Mouse (Mus musculus) kidney, embryonic 14.5 days (tissue): ENCODE measurements around the gene Pxmp4. TPM values are rescaled to one million over a fixed set of nuclear protein-coding genes. Genes with fewer than 3 reads are reported as not detected.

Experiments used
- ATAC-seq: fragments of 200-750 bp; cut with Nextera tagmentation; 2 replicates; pipeline ENCODE4 v1.8.0; 2017; ENCODE audit warnings: moderate number of reproducible peaks, mild to moderate bottlenecking, moderate TSS enrichment, moderate library complexity; ENCODE audit not compliant: low FRiP score, low TSS enrichment
- H3K27ac ChIP-seq: fragments of 300-500 bp; sonication (generic); 2 replicates; pipeline ENCODE4 v1.5.1; 2014; ENCODE audit warnings: low read depth, mild to moderate bottlenecking, low read length, moderate library complexity, mixed read lengths
- H3K27me3 ChIP-seq: fragments of 300-500 bp; sonication (generic); 2 replicates; pipeline ENCODE4 v1.6.1; 2014; ENCODE audit warnings: mild to moderate bottlenecking, low read length; ENCODE audit not compliant: control insufficient read depth, insufficient read depth
- H3K36me3 ChIP-seq: fragments of 300-500 bp; sonication (generic); 2 replicates; pipeline ENCODE4 v1.6.1; 2014; ENCODE audit warnings: low read length, mixed read lengths; ENCODE audit not compliant: control insufficient read depth, insufficient read depth
- H3K4me1 ChIP-seq: fragments of 300-500 bp; sonication (generic); 2 replicates; pipeline ENCODE4 v1.6.1; 2014; ENCODE audit warnings: low read length, mixed read lengths; ENCODE audit not compliant: control insufficient read depth, insufficient read depth
- H3K4me2 ChIP-seq: fragments of 300-500 bp; sonication (generic); replicated peaks from 2 replicates; pipeline ENCODE4 v1.6.1; 2014; ENCODE audit warnings: low read depth, mild to moderate bottlenecking, low read length
- H3K4me3 ChIP-seq: fragments of 300-500 bp; sonication (generic); 2 replicates; pipeline ENCODE4 v1.5.1; 2014; ENCODE audit warnings: mild to moderate bottlenecking, low read length
- H3K9ac ChIP-seq: fragments of 300-500 bp; sonication (generic); 2 replicates; pipeline ENCODE4 v1.6.1; 2014; ENCODE audit warnings: low read depth, mild to moderate bottlenecking, low read length, moderate library complexity
- H3K9me3 ChIP-seq: fragments of 300-500 bp; sonication (generic); 2 replicates; pipeline ENCODE4 v1.6.1; 2016; ENCODE audit warnings: low read length; ENCODE audit not compliant: control insufficient read depth
- WGBS: fragments of 180-500 bp; shearing (Covaris S2); extraction: QIAGEN DNeasy Blood & Tissue Kit; methylation state at CpG from one replicate; pipeline ENCODE4 v1.1.7; 2014; 5-methylcytosine and 5-hydroxymethylcytosine counted together
- polyA plus RNA-seq: library from polyadenylated mRNA; unstranded; fragments of >200 nt; fragmentation: Nextera tagmentation; extraction: Ambion mirVana; gene quantifications from 2 replicates; pipeline ENCODE4 v1.2.1, GENCODE M21; 2014

Pxmp4 gene
- polyA plus RNA-seq, 1 experiment from 2014 or later: 25.9 TPM

DNA sequence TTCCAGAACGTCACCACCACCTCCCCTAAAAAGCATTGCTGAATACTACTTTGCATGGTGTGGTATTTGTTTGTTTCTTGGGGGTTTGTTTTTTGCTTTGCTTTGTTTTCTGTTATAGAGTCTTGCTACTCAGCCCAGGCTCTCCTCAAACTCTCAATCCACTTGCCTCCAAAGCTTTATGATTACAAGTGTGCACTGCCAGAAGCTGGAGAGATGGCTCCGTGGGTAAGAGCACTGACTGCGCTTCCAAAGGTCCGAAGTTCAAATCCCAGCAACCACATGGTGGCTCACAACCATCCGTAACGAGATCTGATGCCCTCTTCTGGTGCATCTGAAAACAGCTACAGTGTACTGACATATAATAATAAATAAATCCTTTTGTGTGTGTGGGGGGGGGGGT is 2.9 kb downstream of the Pxmp4 start:
- Histone ChIP-seq H3K4me3 (no peak overlapping the region), H3K9ac (no peak overlapping the region), H3K36me3 (no peaks in the 10 kb centered on the region), H3K27ac (no peak overlapping the region), H3K4me1 (peaks cover 11% of the 10 kb centered on the region), H3K4me2 (no peak overlapping the region), H3K27me3 (no peaks in the 10 kb centered on the region), H3K9me3 (no peaks in the 10 kb centered on the region)
- ATAC-seq: no peak
- 72% methylated on average over 6 of the region's 6 CpGs for WGBS

DNA sequence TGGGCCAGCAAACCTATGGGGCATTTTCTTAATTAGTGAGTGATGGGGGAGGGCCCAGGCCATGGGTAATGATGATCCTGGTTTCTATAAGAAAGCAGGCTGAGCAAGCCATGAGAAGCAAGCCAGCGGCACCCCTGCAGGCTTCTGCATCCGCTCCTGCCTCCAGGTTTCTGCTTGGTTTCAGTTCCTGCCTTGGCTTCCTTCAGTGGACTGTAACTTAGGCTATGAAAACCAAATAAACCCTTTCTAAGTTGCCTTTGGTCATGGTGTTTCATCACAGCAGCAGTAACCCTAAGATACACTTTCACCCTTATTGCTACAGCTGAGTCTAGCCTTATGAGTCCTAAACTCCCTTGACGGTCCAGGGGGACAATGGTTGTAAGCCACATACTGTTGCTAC is 6.1 kb downstream of the Pxmp4 start:
- Histone ChIP-seq H3K4me2 (no peak overlapping the region), H3K27ac (no peak overlapping the region), H3K9me3 (no peaks in the 10 kb centered on the region), H3K4me3 (no peak overlapping the region), H3K36me3 (peaks cover 3% of the 10 kb centered on the region; the same call in 1 of the 2 replicates), H3K9ac (no peak overlapping the region), H3K4me1 (no peaks in the 10 kb centered on the region; the same call in 1 of the 2 replicates), H3K27me3 (no peaks in the 10 kb centered on the region)
- ATAC-seq: no peak
- WGBS: 83% methylated on average over 3 of the region's 3 CpGs

DNA sequence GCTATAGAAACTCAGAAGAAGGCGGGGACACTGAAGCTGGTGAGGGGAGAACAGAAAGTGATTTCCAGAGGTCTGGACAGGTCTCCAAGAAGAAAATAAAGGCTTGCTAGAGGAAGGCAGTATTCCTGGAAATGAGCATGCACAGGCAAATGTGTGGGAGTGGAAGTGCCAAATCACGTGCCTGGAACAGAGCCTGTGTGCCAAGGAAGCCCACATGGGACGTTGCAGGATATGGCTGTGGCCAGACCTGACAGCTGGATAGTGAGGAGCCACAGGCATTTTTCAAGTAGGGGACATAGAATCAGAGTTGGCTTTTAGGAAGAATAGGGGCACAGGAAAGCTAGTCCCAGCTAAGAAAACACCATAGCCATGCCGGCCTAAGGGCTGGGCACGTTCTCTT is 7.7 kb downstream of the Pxmp4 start:
- WGBS: 69% methylated on average over 5 of the region's 5 CpGs
- peaks cover 3% of the 10 kb centered on the region; the same call in 1 of the 2 replicates for H3K36me3 ChIP-seq
- no peaks in the 10 kb centered on the region for H3K4me1 ChIP-seq
- H3K4me3 ChIP-seq: no peak overlapping the region
- no peak for ATAC-seq
- no peak overlapping the region for H3K9ac ChIP-seq
- H3K27me3 ChIP-seq: no peaks in the 10 kb centered on the region
- no peak overlapping the region for H3K27ac ChIP-seq
- no peaks in the 10 kb centered on the region for H3K9me3 ChIP-seq
- no peak overlapping the region for H3K4me2 ChIP-seq

DNA sequence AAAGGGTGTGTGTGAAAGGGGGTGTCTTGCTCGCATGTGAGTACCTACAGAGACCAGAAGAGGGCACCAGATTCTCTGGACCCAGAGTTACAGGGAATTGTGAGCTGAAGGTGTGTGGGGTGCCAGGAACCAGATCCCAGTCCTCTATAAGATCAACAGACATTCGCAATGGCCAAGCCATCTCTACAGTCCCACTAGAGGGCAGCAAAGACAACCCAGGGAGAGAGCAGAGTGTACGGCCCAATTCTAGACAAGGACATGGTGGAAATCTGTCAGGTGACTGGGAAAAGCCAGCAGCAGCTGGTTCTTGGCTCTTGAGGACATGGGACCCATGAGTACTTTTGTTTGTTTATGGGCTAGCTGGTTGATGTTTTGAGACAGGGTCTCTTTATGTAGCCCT is 10.5 kb downstream of the Pxmp4 start:
- Histone ChIP-seq H3K4me2 (no peak overlapping the region), H3K27me3 (no peaks in the 10 kb centered on the region), H3K36me3 (peaks cover 3% of the 10 kb centered on the region; the same call in 1 of the 2 replicates), H3K27ac (no peak overlapping the region), H3K4me1 (no peaks in the 10 kb centered on the region), H3K9ac (no peak overlapping the region), H3K4me3 (no peak overlapping the region), H3K9me3 (no peaks in the 10 kb centered on the region)
- no peak for ATAC-seq
- WGBS: 80% methylated on average over 3 of the region's 3 CpGs

DNA sequence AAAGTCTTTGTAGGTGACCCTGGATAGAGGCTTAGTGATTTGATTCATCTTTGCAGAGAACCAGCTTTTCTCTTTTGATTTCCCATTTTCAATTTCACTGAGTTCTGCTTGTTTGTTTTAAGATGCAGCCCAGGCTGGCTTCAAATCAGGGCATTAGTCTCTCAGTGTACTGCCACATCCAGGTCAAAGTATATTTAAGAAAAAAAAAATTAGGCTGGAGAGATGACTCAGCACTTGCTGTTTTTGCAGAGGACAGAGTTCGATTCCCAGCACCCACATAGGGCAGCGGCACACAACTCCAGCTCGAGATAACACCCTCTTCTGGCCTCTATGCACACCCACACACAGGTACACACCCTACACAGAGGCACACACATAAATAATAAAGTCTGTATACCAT is 12.3 kb downstream of the Pxmp4 start:
- Histone ChIP-seq H3K9ac (no peak overlapping the region), H3K27me3 (no peaks in the 10 kb centered on the region), H3K4me1 (no peaks in the 10 kb centered on the region), H3K4me2 (no peak overlapping the region), H3K9me3 (no peaks in the 10 kb centered on the region), H3K4me3 (no peak overlapping the region), H3K27ac (no peak overlapping the region), H3K36me3 (peaks cover 3% of the 10 kb centered on the region; the same call in 1 of the 2 replicates)
- 87% methylated on average over 3 of the region's 3 CpGs for WGBS
- no peak for ATAC-seq

DNA sequence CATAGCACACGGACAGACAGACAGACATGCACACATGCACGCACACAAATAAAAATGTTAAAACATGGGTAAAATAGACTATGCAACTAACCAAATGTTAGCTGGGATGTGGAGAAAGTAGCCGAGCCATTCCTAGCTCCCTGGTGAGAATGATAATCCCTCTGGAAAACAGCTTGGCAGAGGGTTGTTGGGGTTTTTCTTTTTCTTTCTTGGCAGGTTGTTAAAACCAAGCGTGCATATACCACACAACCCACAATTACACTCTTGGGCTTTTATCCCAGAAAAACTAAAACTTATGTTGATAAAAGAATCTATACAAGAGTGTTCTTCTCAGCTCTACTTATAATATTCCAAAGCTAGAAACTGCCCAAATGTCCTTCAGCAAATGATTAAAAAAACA is 14.5 kb downstream of the Pxmp4 start:
- WGBS: 85% methylated on average over 4 of the region's 4 CpGs
- no peak overlapping the region for H3K27ac ChIP-seq
- no peak overlapping the region for H3K4me3 ChIP-seq
- H3K9me3 ChIP-seq: no peaks in the 10 kb centered on the region
- no peak for ATAC-seq
- H3K4me1 ChIP-seq: no peaks in the 10 kb centered on the region
- no peaks in the 10 kb centered on the region for H3K27me3 ChIP-seq
- no peak overlapping the region for H3K9ac ChIP-seq
- no peak overlapping the region for H3K4me2 ChIP-seq
- peaks cover 3% of the 10 kb centered on the region; the same call in 1 of the 2 replicates for H3K36me3 ChIP-seq

DNA sequence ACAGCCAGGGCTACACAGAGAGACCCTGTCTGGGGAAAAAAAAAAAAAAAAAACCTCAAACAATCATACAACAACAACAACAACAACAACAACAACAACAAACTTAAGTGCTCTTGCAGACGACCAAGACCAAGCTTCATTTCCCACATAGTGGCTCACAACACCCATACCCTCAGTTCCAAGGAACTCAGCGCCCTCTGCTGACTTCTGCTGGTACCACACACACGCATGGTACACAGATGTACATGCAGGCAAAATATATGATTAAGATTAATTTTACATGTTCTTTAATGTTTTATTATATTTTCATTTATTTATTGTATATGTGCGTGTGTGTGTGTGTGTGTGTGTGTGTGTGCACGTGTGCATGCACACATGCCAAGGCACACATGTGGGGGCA is 17.1 kb downstream of the Pxmp4 start:
- Histone ChIP-seq H3K4me1 (no peaks in the 10 kb centered on the region), H3K27ac (no peak overlapping the region), H3K4me2 (no peak overlapping the region), H3K9me3 (no peaks in the 10 kb centered on the region), H3K4me3 (no peak overlapping the region), H3K9ac (no peak overlapping the region), H3K27me3 (no peaks in the 10 kb centered on the region), H3K36me3 (no peaks in the 10 kb centered on the region)
- ATAC-seq: no peak
- WGBS: 74% methylated on average over 5 of the region's 5 CpGs

DNA sequence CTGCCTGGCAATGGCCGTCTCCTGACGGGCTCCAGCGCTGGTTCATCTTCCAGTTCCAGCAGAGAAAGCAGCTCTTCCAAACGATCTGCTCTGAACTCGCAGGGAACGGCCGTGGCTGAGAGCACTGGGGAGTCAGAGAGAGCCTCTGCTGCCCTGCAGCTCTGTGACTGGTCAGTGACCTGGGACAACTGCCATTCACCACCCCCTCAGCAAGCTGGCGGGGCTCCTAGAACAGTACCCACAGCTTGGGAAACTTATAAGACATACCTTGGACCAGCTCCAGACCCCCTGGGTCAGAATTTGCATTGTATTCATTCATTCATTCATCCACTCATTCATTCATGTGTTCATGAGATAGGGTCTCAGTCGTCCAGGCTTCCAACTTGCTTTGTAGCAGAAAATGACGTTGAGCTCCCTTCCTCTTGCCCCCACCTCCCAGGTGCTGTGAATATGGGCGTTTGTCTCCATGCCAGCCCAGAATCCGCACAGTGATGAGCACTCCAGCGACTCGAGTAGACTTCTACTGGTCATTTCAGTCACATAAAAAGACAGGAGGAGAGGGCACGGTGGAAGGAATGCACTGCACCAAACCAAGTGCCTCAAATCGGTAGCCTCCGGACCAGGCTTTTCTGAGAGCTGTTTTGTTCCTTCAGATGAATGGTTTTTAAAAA is 18.4 kb downstream of the Pxmp4 start:
- WGBS: 67% methylated on average over 17 of the region's 17 CpGs
- Histone ChIP-seq H3K36me3 (no peaks in the 10 kb centered on the region), H3K4me1 (no peaks in the 10 kb centered on the region), H3K27ac (no peak overlapping the region), H3K4me2 (no peak overlapping the region), H3K4me3 (no peak overlapping the region), H3K9ac (no peak overlapping the region), H3K9me3 (no peaks in the 10 kb centered on the region), H3K27me3 (no peaks in the 10 kb centered on the region)
- no peak for ATAC-seq

DNA sequence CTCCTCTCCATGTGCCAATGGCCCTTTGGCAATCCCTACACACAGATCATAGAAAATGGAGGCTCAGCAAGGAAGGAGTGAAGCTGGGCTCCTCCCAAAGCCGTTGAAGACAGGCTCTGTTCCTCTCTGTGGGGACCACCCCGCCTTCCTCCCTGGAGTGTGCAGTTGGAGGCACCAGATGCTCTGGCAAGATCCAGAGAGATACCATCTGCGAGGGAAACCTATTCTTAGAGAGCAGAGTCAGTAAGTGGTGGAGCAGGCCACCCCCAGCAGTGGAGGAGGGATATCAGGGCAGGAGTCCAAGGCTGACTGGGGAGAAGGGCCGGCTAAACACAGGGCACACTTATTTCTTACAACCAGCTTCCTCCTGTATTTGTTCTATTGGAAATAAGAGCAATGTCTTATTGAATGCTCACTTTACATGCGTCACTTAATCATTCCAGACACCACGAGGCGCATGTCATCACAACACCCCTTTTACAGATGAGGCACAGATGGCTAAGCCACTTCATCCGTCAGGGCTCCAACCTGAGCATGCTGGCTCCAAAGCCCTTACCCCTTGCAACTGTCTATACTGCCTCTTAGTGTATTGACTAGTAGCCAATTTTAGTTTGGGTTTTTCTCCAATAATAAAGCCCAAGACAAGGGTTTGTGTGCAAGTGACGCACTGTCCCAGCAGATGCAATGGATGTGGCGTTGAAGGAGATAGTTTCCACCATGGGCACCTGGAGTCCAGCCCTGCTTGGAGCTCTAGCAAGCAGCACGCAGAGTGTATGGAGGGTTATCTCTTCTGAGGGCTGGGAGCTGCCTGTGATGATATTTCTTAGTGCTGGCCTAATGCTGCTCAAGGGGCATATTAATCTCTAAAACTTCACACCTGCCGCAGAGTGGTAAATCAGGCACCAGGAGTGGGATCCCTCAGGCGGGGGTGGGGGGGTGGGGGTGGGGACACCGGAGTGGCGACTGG is 19.3 kb downstream of the Pxmp4 start:
- Histone ChIP-seq H3K27ac (no peak overlapping the region), H3K27me3 (no peaks in the 10 kb centered on the region), H3K9ac (no peak overlapping the region), H3K4me3 (no peak overlapping the region), H3K4me1 (no peaks in the 10 kb centered on the region), H3K9me3 (no peaks in the 10 kb centered on the region), H3K36me3 (no peaks in the 10 kb centered on the region), H3K4me2 (no peak overlapping the region)
- 0 out of 2 replicates have a peak, but pooled peaks have one; percentile 18 for ATAC-seq
- 65% methylated on average over 15 of the region's 15 CpGs for WGBS
